Mouse (Mus musculus) 3T3-L1 (cell line): ENCODE data around the gene Dnah5.

Source experiments
- DNase-seq: peaks from one replicate; pipeline ENCODE4 v3.0.0-alpha.2; 2015; ENCODE audit warnings: low read depth, low spot score

The Dnah5 gene

GRCm38 (mm10) chr15:28466591-28467247 is 263.2 kb downstream of the Dnah5 start:
- no peak for DNase-seq

GRCm38 (mm10) chr15:28473749-28474390 is 270.3 kb downstream of the Dnah5 start:
- no peak for DNase-seq

- DNase-seq: no peak
Measured at GRCm38 (mm10) chr15:28502820-28503219, 299.3 kb downstream of the Dnah5 start.

- no peak for DNase-seq
Measured at GRCm38 (mm10) chr15:28515176-28515575, 311.6 kb downstream of the Dnah5 start.
